Mouse (Mus musculus) cerebellum, postnatal 4 days (tissue): Measurements from ENCODE around the gene Insyn1.
A peak's percentile ranks its signal among the peaks of the same experiment; 100 is the strongest.

Source experiments
- DNase-seq, 2 experiments: peaks; one replicate each; pipeline ENCODE4 v3.0.0; 2022; ENCODE audit warnings: low spot score in 2 of 2, mixed read lengths in 1 of 2

The Insyn1 gene

DNA sequence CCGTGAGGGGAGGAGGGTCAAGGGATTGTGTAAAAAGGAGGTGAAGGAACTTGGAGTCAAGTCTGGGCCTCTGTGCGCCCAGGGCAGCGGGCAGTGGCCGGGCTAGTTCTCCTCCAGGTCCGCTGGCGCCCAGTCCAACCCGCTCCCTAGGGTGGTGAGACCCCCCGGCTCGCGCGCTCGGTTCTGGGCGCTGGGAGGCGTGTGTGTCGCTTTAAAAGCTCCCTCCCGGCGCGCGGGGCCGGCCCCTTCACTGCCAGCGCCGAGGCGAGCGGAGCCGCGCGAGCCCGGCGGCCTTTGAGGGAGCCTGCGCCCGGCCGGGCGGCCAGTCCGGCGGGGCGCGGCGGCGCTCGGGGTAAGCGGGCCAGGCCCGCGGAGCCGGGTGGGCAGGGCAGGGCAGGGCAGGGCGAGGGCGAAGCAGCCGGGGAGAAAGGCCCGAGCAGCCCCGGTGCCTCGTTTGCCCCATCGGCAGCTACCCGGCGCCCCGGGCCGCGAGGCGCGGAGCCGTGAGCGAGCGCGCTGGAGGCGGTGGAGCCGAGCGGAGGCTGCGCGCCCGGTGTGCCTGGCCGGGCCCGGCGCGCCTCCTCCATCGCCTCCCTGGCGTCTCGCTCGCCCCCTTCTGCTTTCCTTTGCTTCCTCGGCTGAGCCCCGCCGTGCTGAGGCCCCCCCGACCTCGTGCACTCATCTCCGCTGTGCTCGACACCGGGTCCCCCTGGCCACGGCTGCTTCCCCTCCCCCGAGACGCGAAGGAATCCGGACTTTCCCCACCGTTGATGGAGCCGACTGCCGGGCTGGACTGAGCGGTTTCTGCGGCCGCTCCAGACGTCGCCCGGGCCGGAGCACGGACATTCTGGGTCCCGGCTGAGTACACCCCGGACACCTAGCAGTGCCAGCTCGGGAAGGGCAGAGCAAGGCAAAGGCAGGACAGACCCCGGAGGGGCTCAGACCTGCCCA is at the start of gene Insyn1:
Gene Insyn1, plus strand, starts transcription at position 753 of the 951 bp plus-strand sequence.
- DNase-seq, result peak in 1 of 2 experiments; percentile 52

DNA sequence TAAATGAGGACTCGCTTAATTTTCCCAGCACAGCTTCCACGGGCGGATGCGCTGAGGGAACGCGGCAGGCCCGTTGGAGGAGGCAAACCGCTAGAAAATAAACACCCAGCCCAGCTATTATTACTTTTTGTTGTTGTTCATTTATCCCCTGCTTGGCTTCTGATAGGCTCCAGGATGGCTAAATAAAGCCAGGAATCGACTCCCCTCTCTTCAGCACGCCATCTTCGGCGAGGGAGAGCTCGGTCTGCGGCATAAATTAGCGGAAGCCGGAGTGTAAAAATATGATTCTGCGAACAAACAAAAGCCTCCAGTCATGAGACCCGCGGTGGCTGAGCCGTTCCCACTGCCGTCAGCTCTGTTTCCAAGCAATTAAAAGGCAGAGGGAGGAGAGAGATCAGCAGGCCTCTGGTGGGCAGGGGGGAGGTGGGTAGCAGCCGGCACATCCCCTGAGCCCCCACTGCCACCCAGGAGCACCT is 49.4 kb upstream of the Insyn1 start:
- DNase-seq, result no peak

DNA sequence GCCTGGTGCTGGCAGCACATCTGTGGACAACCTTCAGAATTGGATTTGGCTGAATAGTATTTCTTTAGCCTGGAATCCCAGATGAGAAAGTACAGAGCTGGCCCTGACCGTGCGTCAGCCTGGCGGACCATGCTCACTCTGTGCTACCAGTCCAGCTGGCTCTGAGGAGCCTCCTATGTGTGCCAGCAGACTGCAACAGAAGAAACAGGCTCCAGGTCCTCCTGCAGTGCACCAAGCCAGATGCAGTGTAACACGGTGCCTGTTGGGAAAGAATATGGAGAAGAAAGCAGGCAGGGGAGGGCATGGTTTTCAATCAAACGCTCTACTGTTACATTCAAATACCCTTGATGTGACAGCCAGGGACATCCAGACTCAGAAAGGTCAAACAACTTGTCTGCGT is 48.3 kb upstream of the Insyn1 start:
- peak in 1 of 2 experiments; percentile 51 for DNase-seq

DNA sequence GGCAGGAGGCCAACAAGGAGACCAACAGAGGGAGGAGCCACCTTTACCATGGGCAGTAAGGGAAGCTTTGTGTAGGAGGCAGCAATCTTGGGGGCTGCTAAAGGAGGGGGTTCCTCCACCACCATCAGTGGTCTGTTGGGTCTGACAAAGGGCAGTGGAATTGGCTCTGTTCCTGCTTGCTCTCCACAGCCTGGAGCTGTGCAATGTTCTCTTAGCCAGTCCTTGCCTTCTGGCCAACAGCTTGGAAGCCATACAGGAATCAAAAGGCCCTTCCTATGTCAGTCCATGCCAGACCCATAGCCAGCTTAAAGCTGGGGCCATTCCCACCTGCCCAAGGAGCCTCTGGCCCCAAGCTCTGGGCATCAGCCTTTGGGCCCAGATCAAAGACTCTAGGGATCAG is 47.8 kb upstream of the Insyn1 start:
- peak in 1 of 2 experiments; percentile 49 for DNase-seq

DNA sequence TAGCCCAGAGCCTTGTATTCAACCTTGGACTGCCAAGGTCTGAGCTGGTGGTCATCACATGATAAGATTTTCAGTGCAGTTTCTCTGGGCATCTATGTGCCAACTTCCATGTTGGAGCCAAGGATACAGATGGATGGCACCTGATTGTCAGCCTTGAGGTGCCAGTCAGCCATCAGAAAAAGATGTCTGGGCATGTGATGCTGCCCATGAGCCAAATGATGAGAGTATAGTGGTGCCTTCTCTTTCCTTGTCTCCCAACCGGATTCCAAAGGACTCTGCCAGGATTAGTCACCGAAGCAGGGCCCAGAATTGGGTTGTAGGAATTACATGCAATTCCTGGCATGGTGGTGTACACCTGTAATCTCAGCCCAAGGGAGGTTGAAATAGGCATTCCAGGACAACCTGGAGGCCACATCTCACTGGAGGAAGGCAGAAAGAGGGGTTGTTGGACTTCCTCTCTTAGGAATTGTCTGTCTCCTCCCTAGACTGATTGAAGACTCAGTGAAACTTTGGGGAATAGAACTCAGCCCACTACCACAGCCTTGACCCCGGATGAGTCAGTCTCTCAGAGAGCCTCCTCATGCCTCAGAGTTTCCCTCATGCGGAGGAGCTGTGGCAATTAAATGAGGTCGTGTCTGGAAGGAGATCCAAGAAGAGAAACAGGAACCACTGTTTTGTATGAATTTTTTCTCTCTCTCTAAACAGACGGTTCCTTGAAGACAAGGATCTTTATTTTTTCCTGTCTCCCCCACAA is 46.9 kb upstream of the Insyn1 start:
- no peak for DNase-seq

DNA sequence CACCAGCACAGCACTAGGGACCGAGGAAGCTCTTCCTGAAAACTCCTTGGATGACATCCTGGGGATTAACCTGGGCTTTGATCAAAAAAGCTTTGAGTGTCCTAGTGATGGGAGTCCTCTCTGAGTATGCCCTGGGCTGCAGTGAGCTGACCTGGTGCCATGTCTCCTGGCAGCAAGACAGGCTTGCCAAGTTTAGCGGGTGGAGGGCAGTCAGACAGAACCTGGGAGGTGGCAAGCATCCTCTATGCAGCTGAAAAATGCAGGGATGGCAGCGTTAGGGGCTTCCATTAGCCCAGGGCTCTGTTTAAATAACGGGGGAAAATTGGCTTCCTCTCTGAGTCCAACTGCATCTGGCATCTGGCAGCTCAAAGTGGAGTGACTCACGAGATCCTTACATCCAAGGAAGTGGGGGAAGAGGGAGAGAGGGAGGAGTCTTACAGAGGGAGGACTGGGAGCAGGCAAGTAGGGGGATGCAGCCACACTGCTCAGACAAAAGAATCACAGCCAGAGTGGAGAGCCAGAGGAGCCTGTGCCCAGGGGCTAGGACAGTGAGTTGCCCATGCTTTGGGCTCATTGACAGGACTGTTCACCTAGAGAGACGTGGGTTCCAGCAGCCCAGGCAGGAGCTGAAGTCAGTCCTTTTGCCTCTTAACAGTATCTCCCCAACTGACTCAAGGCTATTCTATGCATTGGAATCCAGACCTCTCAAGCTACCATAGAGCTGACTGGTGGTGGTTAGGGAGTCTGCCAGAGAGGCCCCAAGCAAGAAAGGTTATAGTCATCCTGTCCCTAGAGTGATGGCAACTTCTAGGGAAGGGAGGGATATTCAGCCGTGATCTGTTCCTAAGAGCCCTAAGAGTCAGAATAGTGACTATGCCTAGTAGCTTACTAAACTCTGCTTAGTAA is 46.0 kb upstream of the Insyn1 start:
- DNase-seq, result no peak

DNA sequence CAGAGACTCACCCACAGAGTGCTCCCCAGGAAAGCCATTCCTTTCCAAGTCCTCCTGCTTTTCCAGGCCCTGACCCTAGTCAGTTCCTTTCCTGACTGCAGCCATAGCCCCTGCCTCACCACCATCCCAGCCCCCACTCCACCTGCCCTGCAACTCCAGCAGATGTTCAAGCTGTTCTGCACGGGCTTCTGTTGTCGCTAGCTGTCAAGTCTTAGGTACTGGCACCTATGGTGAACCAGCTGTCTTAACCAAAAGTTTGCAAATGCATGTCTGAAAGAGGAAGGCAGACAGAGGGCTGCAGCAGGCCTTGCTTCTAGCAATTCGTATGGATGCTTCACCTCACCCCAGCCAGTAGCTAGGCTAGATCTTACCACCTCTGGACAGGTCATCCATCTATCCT is 45.3 kb upstream of the Insyn1 start:
- no peak for DNase-seq

DNA sequence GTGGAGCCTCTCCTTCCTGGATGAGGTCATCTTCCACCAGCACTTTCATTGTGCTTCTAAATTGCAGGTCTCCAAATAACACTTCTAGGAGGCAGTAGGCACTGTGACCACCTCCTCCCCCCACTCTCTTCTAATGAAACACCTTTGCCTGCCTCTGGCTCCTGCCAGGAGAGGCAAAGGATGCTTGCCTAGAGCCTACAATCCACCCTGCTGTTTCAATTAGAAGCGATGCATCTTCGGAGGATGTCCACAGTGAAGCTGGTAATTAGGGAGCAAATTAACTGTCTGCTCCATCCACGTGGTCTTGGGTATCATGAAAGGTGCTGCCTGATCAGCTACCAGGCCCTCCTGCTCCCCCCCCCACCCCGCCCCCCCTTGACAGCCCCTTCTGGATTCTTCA is 41.6 kb upstream of the Insyn1 start:
- no peak for DNase-seq

DNA sequence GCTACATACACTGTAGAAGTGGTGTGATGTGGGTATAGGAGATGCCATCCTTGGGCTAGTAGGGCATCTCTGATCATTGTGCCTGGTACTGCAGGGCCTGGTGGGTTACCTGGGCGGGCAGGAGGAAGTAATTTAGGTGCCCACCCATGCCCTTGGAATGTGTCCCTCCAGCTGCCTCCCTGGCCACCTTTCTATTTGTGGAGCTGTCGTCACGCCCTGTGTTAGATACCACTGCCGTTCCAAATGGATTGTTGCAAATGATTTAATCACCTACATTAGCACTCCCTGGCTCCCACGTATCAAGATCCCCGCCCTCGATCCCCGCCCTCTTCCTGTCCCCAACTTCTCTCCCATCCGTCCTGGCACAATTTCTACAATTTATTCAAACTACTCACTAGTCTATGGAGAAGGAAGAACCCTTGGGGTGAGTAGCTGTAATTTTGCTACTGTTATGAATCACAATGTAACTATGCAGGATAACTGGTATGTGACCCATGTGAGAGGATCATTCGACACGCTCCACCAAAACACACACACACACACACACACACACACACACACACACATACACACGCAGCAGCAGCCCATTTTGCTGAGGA is 40.3 kb upstream of the Insyn1 start:
- DNase-seq, result no peak

DNA sequence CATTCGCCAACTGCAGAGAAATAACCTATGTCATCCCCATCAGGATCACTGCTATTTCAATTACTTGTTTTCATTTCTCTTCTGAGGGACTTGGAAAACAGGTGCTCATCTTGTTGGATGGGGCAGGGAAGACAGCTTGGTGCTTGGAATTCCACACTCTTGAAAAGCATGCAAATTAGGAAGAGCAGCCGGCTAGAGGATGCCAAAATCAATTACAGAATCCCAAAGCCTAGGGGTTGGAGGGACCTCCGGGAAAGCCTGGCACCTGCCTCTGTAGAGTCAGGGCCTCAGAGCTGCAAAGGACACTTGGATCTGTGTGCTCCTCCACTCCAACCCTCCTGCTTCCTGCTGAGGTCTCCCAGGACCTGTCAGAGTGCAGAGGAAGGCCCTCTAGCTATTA is 38.9 kb upstream of the Insyn1 start:
- no peak for DNase-seq

DNA sequence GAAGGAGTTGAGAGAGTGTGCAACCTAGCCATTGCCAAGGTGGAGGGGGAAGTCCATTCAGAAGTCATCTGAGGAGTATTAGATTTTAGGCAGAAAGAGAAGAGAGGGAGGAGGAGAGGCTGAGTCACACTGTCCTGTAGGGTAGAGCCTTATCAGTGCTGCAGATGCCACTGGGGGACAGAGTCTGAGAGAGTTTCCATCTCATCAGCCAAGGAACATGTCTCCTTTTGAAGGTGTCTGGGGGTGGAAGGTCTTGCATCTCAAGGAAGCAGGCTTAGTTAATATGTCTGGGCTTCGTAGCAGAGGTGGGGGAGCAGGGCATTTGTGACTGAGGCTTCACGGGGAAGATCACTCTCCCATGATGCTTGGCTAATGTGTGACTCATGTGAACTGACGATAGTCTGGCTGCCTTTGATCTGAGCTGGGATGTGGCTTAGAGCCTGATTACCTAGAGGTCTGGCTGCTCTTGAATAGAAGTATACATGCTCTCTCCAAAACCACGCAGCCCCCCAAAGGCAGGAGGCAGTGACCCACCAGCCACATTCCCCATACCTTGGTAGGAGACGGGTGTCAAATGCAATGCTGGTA is 34.5 kb upstream of the Insyn1 start:
- DNase-seq, result no peak

DNA sequence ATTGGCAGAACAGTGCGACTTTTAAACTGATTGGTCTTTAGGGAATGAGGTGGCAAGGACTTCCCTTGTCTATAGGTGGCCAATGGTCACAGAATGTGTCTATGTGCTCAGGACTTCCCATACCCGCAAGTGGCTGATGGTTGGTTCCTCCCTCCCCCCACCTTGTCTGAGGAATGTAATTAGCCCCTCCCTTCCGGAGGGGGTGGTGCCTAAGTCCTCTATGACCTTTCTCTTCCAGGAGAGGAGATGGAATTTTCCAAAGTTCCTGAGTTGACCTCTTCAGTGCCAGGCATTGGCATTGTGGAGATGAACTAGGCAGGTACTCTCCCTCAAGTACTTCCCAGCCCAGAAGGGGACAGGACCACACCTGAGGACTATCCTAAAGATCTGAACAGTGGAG is 33.5 kb upstream of the Insyn1 start:
- DNase-seq, result no peak

DNA sequence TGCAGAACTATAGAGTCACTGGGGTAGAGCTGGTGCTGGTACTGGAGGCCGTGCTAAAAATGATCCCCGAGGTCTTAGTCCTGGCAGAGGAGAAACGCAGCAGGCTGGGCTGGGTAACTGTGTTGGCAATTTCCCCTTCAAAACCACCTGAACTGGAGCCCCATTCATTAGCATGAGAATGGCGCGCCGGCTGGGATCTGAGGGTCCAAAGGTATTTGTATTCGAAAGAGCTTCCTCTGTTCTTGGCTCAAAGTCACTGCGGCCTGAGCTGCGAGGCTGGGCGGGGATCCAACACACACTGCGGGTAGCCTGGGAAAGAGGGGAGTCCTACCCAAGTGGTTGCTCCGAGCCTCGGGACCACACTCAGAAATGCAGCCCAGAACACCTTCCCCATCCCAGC is 32.6 kb upstream of the Insyn1 start:
- peak in 1 of 2 experiments; percentile 71 for DNase-seq

DNA sequence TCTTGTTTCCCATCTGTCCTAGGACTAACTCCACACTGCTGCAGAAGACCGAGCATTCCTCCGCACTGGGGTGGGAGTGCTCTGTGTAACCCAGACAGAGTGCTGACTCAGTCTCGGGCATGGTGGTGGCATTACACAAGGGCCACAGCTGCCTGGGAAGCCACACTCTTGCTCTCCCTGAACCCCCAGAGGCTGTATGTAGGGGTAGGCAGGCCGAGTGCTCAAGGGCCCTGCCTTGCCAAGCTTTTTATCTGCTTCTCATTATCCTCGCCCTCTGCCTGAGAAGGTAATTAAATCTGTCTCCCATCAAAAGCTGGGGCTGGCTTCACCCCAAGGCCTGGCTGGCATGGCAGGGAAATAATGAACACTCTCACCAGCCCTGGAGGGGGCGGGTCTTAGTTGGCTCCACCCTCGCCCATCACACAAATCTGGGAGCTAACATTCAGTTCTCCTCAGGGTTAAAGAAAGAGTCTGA is 30.9 kb upstream of the Insyn1 start:
- peak in 1 of 2 experiments; percentile 85 for DNase-seq

DNA sequence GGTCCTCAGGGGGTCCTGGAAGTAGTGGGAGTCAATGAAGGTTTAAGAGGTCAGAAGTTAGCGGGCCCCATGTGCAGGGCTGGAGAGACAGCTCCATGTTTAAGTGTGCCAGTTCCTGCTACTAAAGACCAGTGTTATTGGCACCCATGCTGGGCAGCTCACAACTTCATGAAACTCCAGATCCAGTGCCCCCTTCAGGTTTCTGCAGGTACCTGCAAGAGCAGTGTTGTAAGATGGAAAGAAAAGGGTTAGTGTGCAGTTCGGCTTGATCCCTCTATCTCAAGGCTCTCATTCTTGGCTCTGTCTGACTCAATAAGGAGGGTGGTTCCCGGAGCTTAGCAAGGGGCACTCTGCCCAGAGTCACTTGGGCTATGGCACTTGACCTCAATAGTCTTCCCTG is 30.1 kb upstream of the Insyn1 start:
- no peak for DNase-seq

DNA sequence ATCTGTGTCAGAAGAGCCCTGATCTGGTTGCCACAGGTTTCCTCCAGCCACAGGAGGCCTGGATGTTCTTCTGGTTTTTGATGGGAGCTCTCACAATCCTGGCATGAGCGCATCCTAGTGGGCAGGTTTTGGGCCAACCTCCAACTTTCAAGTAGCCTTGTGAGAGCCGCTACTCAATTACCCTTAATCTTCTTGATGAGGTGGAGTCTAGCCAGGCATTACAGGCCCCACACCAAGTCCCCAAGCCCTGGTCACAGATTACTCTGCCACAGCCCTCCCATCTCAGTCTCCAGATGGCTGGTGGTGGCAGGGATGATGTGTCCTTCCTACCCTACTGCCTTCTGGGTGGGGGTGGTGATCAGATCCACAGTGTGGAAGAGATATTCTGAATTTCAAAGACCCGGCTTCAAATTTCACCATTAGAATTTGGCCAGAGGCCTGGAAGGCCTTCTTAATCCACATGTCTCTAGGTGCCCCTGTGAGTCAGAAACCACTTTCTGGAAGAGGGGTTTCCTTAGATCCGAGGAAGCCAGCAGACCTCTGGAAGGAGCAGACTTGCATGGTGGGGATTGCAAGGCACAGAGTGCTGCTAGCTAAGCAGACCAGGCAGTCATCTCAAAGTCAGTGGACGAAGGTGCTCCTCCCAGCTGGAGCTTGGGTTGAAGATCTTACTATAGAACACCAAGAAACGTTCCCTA is 29.4 kb upstream of the Insyn1 start:
- DNase-seq, result peak in 1 of 2 experiments; percentile 49

DNA sequence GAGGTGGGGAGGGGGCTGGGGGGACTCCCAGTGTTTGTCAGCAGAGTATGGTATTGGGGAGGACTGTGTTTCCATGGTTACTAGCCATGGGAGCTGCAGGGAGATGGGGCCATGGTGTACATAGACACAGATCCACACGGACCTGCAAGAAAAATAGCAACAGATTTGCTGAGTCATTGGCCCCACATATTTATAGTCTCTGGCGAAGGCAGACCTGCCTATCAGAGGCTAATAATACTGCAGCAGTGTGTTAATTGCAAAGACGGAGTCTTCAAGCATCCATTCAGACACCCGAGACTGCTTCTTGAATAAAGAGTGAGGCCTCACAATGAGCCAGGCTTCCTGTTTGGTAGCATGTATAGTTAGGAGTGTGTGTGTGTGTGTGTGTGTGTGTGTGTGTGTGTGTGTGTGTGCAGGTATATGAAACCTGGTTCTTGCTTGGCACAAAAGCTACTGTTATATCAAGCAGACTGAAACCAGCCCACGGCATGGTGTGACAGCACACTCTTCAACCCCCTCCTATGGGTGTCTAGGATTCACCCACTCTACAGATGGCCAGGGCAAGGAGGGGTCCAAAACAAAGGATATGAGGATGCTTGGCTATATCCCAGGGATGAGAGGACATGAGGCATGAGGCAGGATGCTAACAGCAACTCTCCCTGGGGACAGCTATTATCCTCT is 20.9 kb upstream of the Insyn1 start:
- no peak for DNase-seq

DNA sequence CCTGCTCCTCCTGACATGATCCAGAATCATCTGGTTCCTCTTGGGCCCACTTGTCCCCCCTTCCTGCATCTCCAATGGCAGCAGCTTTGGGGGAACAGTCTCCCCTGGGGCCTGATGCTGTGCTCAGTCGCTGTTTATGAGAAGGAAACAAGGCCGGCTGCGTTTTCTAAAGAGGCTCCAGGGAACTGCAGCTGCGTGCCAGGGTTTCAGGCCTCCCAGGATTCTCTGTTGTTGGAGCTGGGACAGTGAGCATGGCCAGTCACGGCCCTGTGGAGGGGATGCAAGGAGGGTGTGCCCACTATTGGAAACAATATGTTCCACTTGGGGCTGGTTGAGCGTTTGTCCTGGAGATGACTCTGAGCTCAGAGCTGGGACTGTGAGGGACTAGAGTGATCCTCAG is 17.9 kb upstream of the Insyn1 start:
- no peak for DNase-seq

DNA sequence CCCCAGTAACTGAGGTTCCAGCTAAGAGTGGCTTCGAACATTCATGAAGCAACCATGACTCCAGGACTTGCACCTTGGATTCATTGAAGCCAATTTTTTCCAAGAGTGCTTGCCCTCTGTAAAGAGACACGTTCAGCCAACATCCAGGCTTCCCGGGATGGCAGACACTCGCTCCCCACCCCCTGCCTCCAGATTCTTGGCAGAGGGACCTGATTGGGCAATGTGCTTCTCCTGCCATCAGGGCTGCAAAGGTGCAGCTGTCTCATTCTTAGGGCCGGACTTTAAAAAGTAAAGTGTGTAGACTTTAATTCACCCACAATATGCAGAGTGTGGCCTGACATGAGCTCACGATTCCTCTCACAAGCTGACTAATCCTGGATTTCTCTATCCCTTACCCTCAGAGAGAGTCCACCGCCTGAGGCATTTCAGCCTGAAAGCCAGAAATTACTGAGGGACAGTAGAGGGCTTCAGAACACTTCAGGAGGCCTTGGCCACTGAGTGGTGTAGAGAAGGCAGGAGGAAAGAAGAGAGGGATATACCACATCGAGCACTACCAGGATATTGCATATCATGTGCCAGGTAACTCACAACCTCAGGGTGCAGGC is 15.1 kb upstream of the Insyn1 start:
- no peak for DNase-seq
